Mouse (Mus musculus): ENCODE data around the gene Olfr521.
"Not testable (repeated sequence)": the region's sequence is repeated elsewhere in the genome, so short reads cannot be mapped to it uniquely, and the experiment has no call there.

The Olfr521 gene

GRCm38 (mm10) chr7:99763207-99763606 lies at the start of gene Olfr521:
Olfr521 (plus strand) TSS chr7:99763507.
- DNase-seq (ENCODE audit: low read depth, low spot score): no peak

GRCm38 (mm10) chr7:99716536-99716935 lies 46.8 kb upstream of the Olfr521 start:
- no peak for DNase-seq (ENCODE audit: low read depth, low spot score)

GRCm38 (mm10) chr7:99729973-99730372 lies 33.3 kb upstream of the Olfr521 start, which contains the start of gene Olfr520:
Olfr520 (plus strand) TSS chr7:99730273.
- no peak for DNase-seq (ENCODE audit: low read depth, low spot score)

GRCm38 (mm10) chr7:99734612-99735011 lies 28.7 kb upstream of the Olfr521 start:
- no peak for DNase-seq (ENCODE audit: low read depth, low spot score)

- not testable (repeated sequence) for DNase-seq (ENCODE audit: low read depth, low spot score)
These were observed 27.8 kb upstream of the Olfr521 start for GRCm38 (mm10) chr7:99735491-99735890.

GRCm38 (mm10) chr7:99739276-99739675 lies 24.0 kb upstream of the Olfr521 start:
- DNase-seq (ENCODE audit: low read depth, low spot score): no peak

- no peak for DNase-seq (ENCODE audit: low read depth, low spot score)
These were observed 18.1 kb downstream of the Olfr521 start for GRCm38 (mm10) chr7:99781385-99781784.

GRCm38 (mm10) chr7:99781916-99782315 lies 18.6 kb downstream of the Olfr521 start:
- DNase-seq (ENCODE audit: low read depth, low spot score): no peak

GRCm38 (mm10) chr7:99783421-99783820 lies 20.1 kb downstream of the Olfr521 start:
- no peak for DNase-seq (ENCODE audit: low read depth, low spot score)

- no peak for DNase-seq (ENCODE audit: low read depth, low spot score)
These were observed 22.2 kb downstream of the Olfr521 start for GRCm38 (mm10) chr7:99785553-99785952.

- no peak for DNase-seq (ENCODE audit: low read depth, low spot score)
These were observed 23.5 kb downstream of the Olfr521 start for GRCm38 (mm10) chr7:99786774-99787173.

- DNase-seq (ENCODE audit: low read depth, low spot score): no peak
These were observed 24.6 kb downstream of the Olfr521 start for GRCm38 (mm10) chr7:99787935-99788334.

GRCm38 (mm10) chr7:99788563-99788962 lies 25.3 kb downstream of the Olfr521 start:
- DNase-seq (ENCODE audit: low read depth, low spot score): no peak

GRCm38 (mm10) chr7:99790816-99791215 lies 27.5 kb downstream of the Olfr521 start:
- DNase-seq (ENCODE audit: low read depth, low spot score): no peak

GRCm38 (mm10) chr7:99794096-99794495 lies 30.8 kb downstream of the Olfr521 start:
- no peak for DNase-seq (ENCODE audit: low read depth, low spot score)

GRCm38 (mm10) chr7:99795192-99795981 lies 32.1 kb downstream of the Olfr521 start:
- no peak for DNase-seq (ENCODE audit: low read depth, low spot score)

GRCm38 (mm10) chr7:99796471-99796870 lies 33.2 kb downstream of the Olfr521 start:
- DNase-seq (ENCODE audit: low read depth, low spot score): no peak

- no peak for DNase-seq (ENCODE audit: low read depth, low spot score)
These were observed 34.0 kb downstream of the Olfr521 start for GRCm38 (mm10) chr7:99797261-99797660.

GRCm38 (mm10) chr7:99797911-99798647 lies 34.8 kb downstream of the Olfr521 start:
- peak; percentile 63 for DNase-seq (ENCODE audit: low read depth, low spot score)

- DNase-seq (ENCODE audit: low read depth, low spot score): no peak
These were observed 35.8 kb downstream of the Olfr521 start for GRCm38 (mm10) chr7:99799118-99799517.

- no peak for DNase-seq (ENCODE audit: low read depth, low spot score)
These were observed 40.2 kb downstream of the Olfr521 start for GRCm38 (mm10) chr7:99803535-99803934.

GRCm38 (mm10) chr7:99804033-99804432 lies 40.7 kb downstream of the Olfr521 start:
- not testable (repeated sequence) for DNase-seq (ENCODE audit: low read depth, low spot score)

- no peak for DNase-seq (ENCODE audit: low read depth, low spot score)
These were observed 42.0 kb downstream of the Olfr521 start for GRCm38 (mm10) chr7:99805340-99805739.
